Mouse (Mus musculus) CH12.LX (cell line): Measurements from ENCODE around the gene Gm5799. TPM values are rescaled to one million over a fixed set of nuclear protein-coding genes. Genes with fewer than 3 reads are reported as not detected.
"Not testable (repeated sequence)": the region's sequence is repeated elsewhere in the genome, so short reads cannot be mapped to it uniquely, and the experiment has no call there.

Experiments
- DNase-seq: peaks from one replicate; pipeline ENCODE4 v3.0.0-alpha.2; 2013; ENCODE audit errors: extremely low read depth
- H3K27ac ChIP-seq: 2 replicates; pipeline ENCODE4 v1.5.1; 2012; ENCODE audit warnings: low read depth, mild to moderate bottlenecking, control low read depth, moderate library complexity; ENCODE audit not compliant: insufficient read depth
- H3K27me3 ChIP-seq: replicated peaks from 2 replicates; pipeline ENCODE3; 2012; ENCODE audit warnings: inconsistent platforms
- H3K36me3 ChIP-seq, 2 experiments: replicated peaks in 1 of 2; 2 replicates each; pipeline versions ENCODE3 to v1.6.1; 2012; ENCODE audit warnings: inconsistent platforms in 1 of 2, low read length in 1 of 2, mild to moderate bottlenecking in 1 of 2, mixed read lengths in 1 of 2, moderate library complexity in 1 of 2; ENCODE audit not compliant: control insufficient read depth in 1 of 2, insufficient read depth in 1 of 2
- H3K4me1 ChIP-seq, 2 experiments: 2 replicates each; pipeline ENCODE4 v1.6.1; 2012; ENCODE audit warnings: inconsistent platforms in 1 of 2, moderate library complexity in 1 of 2; ENCODE audit not compliant: insufficient read depth in 2 of 2, control insufficient read depth in 1 of 2
- H3K4me2 ChIP-seq: 2 replicates; pipeline ENCODE4 v1.6.1; 2012; ENCODE audit warnings: low read depth, mild to moderate bottlenecking, control low read depth; ENCODE audit not compliant: poor library complexity, insufficient read depth, severe bottlenecking
- H3K4me3 ChIP-seq, 3 experiments: fragments of 150-350 bp in 1 of 3; sonication (generic) in 1 of 3; replicated peaks in 1 of 3; 2 replicates each; pipeline versions ENCODE3 to v1.5.1; 2011 to 2012; ENCODE audit warnings: low read depth in 2 of 3, low read length in 2 of 3, mild to moderate bottlenecking in 2 of 3, moderate library complexity in 2 of 3, control low read depth in 1 of 3, improper control_type of control experiment in 1 of 3, inconsistent platforms in 1 of 3, mixed read lengths in 1 of 3; ENCODE audit not compliant: poor library complexity in 1 of 3
- H3K79me2 ChIP-seq: replicated peaks from 2 replicates; pipeline ENCODE4 v1.6.1; 2012; ENCODE audit warnings: mild to moderate bottlenecking, moderate library complexity; ENCODE audit not compliant: control insufficient read depth, poor library complexity, insufficient read depth, severe bottlenecking; ENCODE audit errors: extremely low read depth
- H3K9ac ChIP-seq: 2 replicates; pipeline ENCODE4 v1.6.1; 2012; ENCODE audit warnings: low read depth, mild to moderate bottlenecking, control low read depth, moderate library complexity; ENCODE audit not compliant: insufficient read depth
- H3K9me3 ChIP-seq: replicated peaks from 2 replicates; pipeline ENCODE3; 2012; ENCODE audit warnings: low read length, inconsistent platforms, mixed read lengths
- dilution Hi-C: fragments of 300-500 bp; cut with MboI; formaldehyde crosslinking; loops from 2 replicates; pipeline ENCODE4 v1.14.3; 2020; ENCODE audit warnings: low sequenced_read_pairs; ENCODE audit not compliant: extremely low pct_unique_long_range_greater_than_20kb, extremely low pct_ligation_motif_present
- in situ Hi-C: fragments of 300-500 bp; cut with MboI; formaldehyde crosslinking; loops from 3 replicates; pipeline ENCODE4 v1.14.3; 2019; ENCODE audit warnings: low sequenced_read_pairs, low pct_ligation_motif_present, low pct_unique_long_range_greater_than_20kb, mixed read lengths
- polyA plus RNA-seq: library from polyadenylated mRNA; unstranded; fragments of >175 nt; gene quantifications from 2 replicates; pipeline ENCODE4 v1.2.1, GENCODE M21; 2012; ENCODE audit warnings: low read depth; ENCODE audit not compliant: insufficient read length
- total RNA-seq, 2 experiments: library from RNA; depleted of rRNA; stranded (reverse); fragments of 300-350 nt in 1 of 2; fragments of >200 nt in 1 of 2; gene quantifications; 2 replicates each; pipeline ENCODE4 v1.2.3; 2012 to 2014

The Gm5799 gene
- total RNA-seq (2012; rRNA removed) = not detected in 2 replicates
- total RNA-seq (2014; rRNA removed) = not detected in 2 replicates
- not detected in 2 replicates for polyA plus RNA-seq

GRCm38 (mm10) chr14:43543276-43543675 is at the start of gene Gm5799:
Gene Gm5799, plus strand, starts transcription at chr14:43543576.
- H3K27me3 ChIP-seq, H3K9ac ChIP-seq, H3K27ac ChIP-seq, DNase-seq, H3K4me2 ChIP-seq, H3K4me1 ChIP-seq, H3K36me3 ChIP-seq, dilution Hi-C loops, H3K79me2 ChIP-seq, in situ Hi-C loops, H3K4me3 ChIP-seq, H3K9me3 ChIP-seq: not testable (repeated sequence)

GRCm38 (mm10) chr14:43531052-43532010 is 12.0 kb upstream of the Gm5799 start:
- H3K36me3 ChIP-seq, H3K79me2 ChIP-seq, dilution Hi-C loops, in situ Hi-C loops, H3K27me3 ChIP-seq, H3K4me2 ChIP-seq, H3K4me3 ChIP-seq, H3K27ac ChIP-seq, H3K9ac ChIP-seq, DNase-seq, H3K4me1 ChIP-seq, H3K9me3 ChIP-seq: not testable (repeated sequence)

- H3K4me3 ChIP-seq, H3K79me2 ChIP-seq, H3K4me2 ChIP-seq, in situ Hi-C loops, H3K27me3 ChIP-seq, H3K36me3 ChIP-seq, H3K9me3 ChIP-seq, dilution Hi-C loops, H3K9ac ChIP-seq, H3K27ac ChIP-seq, DNase-seq, H3K4me1 ChIP-seq: not testable (repeated sequence)
These were observed 11.4 kb upstream of the Gm5799 start for GRCm38 (mm10) chr14:43532011-43532383.

GRCm38 (mm10) chr14:43532387-43532786 is 11.0 kb upstream of the Gm5799 start:
- H3K4me2 ChIP-seq, H3K27ac ChIP-seq, H3K79me2 ChIP-seq, in situ Hi-C loops, H3K36me3 ChIP-seq, H3K9ac ChIP-seq, dilution Hi-C loops, H3K9me3 ChIP-seq, H3K27me3 ChIP-seq, H3K4me3 ChIP-seq, H3K4me1 ChIP-seq, DNase-seq: not testable (repeated sequence)

GRCm38 (mm10) chr14:43538144-43538543 is 5.2 kb upstream of the Gm5799 start:
- H3K9me3 ChIP-seq, H3K79me2 ChIP-seq, H3K9ac ChIP-seq, H3K4me1 ChIP-seq, H3K4me2 ChIP-seq, in situ Hi-C loops, H3K4me3 ChIP-seq, DNase-seq, dilution Hi-C loops, H3K27me3 ChIP-seq, H3K27ac ChIP-seq, H3K36me3 ChIP-seq: not testable (repeated sequence)

- H3K27ac ChIP-seq, H3K4me2 ChIP-seq, H3K9ac ChIP-seq, dilution Hi-C loops, DNase-seq, H3K27me3 ChIP-seq, H3K79me2 ChIP-seq, in situ Hi-C loops, H3K4me1 ChIP-seq, H3K4me3 ChIP-seq, H3K9me3 ChIP-seq, H3K36me3 ChIP-seq: not testable (repeated sequence)
These were observed 2.9 kb downstream of the Gm5799 start for GRCm38 (mm10) chr14:43546281-43546680.
